Mouse (Mus musculus): Measurements from ENCODE around the gene Llgl2. TPM values are rescaled to one million over a fixed set of nuclear protein-coding genes. Genes with fewer than 3 reads are reported as not detected.

Gene Llgl2
- polyA plus RNA-seq, 1 experiment = 268 TPM

DNA sequence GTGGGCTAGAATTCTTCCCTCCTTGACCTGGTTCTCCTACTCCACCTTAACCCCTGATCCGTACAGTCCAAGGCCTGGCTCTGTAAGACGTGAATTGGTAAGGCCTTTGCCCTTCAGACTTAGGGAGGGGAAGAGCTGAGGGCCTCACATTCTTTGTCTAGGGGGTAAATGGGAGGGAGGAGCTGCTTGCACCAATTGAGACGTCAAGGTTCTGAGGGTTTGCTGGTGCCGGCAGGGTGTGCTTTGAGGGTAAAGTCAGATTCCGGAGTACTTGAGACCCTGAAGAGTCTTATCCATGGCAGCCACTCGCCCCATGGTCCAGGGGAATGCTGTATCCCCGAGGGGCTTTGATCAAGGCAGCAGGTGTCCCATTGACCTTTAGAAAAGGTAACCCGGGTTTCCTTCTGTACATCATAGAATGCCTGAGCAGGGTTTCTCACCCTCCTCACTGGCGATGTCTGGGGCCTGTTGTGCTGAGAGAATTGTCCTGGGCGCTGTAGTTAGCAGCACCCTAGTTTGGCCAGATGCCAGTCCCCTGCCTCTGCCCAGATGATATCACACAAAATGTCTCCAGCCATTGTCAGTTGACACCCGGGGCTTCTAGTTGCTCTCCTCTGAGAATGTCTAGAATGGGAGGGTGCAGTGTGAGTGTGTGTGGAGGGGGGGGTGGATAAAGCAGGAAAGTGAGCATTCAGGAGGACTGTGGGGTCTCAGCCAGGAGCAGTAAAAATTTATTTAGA lies 13.0 kb downstream of the Llgl2 start:
- 29% methylated on average over 11 of the region's 11 CpGs for WGBS
- Histone ChIP-seq H3K4me1 (ENCODE audit: control insufficient read depth, insufficient read depth, insufficient read length, low read length) (peaks cover 72% of the 10 kb centered on the region), H3K27me3 (ENCODE audit: control insufficient read depth, insufficient read depth, low read length) (no peaks in the 10 kb centered on the region), H3K27ac (ENCODE audit: insufficient read depth, low read depth, low read length) (peak overlapping the region; percentile 70), H3K36me3 (ENCODE audit: control insufficient read depth, insufficient read depth, low read length) (peaks cover 15% of the 10 kb centered on the region; the same call in 1 of the 2 replicates), H3K4me3 (ENCODE audit: low read depth, low read length) (no peak overlapping the region)
- no peak for TF ChIP-seq CTCF (IDR thresholded peaks at IDR 0.05; ENCODE audit: extremely low read depth, insufficient read length, insufficient replicate concordance, low read depth, low read length)
- TF ChIP-seq POLR2A (IDR thresholded peaks at IDR 0.05; ENCODE audit: low read depth, low read length) = no peak

DNA sequence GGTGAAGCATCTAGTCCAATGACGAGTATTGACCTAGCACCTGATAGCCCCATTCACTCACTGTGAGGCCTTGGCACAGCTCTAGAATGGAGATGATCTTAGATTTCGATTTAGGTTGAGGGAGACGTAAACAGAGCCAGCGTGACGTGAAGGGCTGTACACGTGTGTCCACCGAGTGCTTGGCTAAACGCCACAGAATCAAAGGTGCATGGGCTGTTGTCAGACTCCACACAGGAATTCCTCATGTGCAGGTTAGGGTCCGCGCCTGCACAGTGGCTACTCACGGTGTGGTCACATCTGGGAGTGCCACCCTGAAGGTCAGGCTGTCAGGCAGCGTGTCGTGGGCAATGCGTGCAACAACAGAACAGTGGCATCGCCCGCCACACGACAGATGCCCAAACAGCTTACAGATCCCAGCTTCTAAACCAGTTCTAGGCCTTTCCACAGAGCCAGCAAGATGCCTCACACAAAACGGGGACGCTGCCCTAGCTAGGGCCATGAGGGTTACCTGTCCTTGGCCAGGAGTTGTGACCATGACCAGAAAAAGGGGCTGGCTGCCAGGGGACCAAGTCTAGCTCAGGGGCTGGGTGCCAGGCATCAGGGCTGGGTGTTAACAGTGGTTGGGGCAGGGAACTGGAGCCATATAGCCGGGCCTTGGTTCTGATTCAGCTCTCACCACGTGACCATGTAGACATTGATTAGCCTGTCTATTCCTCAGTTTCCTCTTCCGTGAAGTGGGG lies 13.9 kb downstream of the Llgl2 start:
- Histone ChIP-seq H3K27ac (ENCODE audit: insufficient read depth, low read depth, low read length) (no peak overlapping the region), H3K4me1 (ENCODE audit: control insufficient read depth, insufficient read depth, insufficient read length, low read length) (peaks cover 72% of the 10 kb centered on the region), H3K4me3 (ENCODE audit: low read depth, low read length) (no peak overlapping the region), H3K27me3 (ENCODE audit: control insufficient read depth, insufficient read depth, low read length) (no peaks in the 10 kb centered on the region), H3K36me3 (ENCODE audit: control insufficient read depth, insufficient read depth, low read length) (peaks cover 15% of the 10 kb centered on the region; the same call in 1 of the 2 replicates)
- whole genome bisulfite sequencing = 66% methylated on average over 22 of the region's 22 CpGs
- no peak for TF ChIP-seq POLR2A (IDR thresholded peaks at IDR 0.05; ENCODE audit: low read depth, low read length)
- no peak for TF ChIP-seq CTCF (IDR thresholded peaks at IDR 0.05; ENCODE audit: extremely low read depth, insufficient read length, insufficient replicate concordance, low read depth, low read length)

DNA sequence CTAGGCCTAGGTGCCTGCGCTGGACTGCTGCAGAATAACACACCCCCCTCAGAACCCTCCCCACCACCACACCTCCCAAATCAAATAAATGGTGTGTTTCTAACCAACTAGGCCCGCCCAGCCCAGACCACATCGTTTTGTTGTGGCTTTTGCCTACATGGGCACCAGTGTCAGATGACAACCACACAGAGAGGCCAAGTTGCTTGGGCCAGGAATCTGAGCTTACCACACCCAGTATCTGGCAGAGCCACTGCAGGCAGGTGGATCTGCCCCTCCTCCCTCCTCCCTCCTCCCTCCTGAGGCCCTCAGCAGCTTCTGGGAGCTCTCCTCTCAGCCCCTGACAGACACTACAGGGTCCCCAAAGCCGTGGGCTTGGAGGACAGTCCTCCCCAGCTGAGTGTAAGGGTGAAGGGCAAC lies 15.1 kb downstream of the Llgl2 start:
- H3K4me1 ChIP-seq (ENCODE audit: control insufficient read depth, insufficient read depth, insufficient read length, low read length) = peaks cover 70% of the 10 kb centered on the region
- H3K4me3 ChIP-seq (ENCODE audit: low read depth, low read length) = no peak overlapping the region
- TF ChIP-seq CTCF (IDR thresholded peaks at IDR 0.05; ENCODE audit: extremely low read depth, insufficient read length, insufficient replicate concordance, low read depth, low read length) (no peak), POLR2A (IDR thresholded peaks at IDR 0.05; ENCODE audit: low read depth, low read length) (no peak)
- H3K27me3 ChIP-seq (ENCODE audit: control insufficient read depth, insufficient read depth, low read length) = no peaks in the 10 kb centered on the region
- peaks cover 21% of the 10 kb centered on the region for H3K36me3 ChIP-seq (ENCODE audit: control insufficient read depth, insufficient read depth, low read length)
- peak overlapping the region; percentile 48 for H3K27ac ChIP-seq (ENCODE audit: insufficient read depth, low read depth, low read length)
- WGBS = 21% methylated on average over 4 of the region's 4 CpGs

DNA sequence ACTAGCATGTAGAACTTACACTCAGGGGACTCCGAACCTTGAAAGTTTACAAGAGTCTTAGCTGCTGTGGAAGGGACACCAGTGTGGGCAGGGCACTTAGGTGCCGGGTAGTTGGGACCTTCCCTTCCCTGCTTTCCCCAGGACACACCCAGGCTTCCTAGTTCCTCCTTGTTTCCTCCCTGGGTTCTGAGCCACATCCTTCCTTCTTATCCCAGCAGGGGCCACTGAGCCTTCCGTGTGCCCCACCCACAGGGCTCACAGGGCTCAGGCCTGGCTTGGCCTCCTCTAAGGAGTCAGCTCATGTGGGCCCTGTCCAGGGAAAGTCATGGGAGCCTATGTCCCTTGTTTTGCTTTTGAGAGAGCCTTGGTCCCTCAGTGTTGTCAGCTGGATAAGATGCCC lies 15.9 kb downstream of the Llgl2 start:
- H3K27ac ChIP-seq (ENCODE audit: insufficient read depth, low read depth, low read length) = peak overlapping the region; percentile 48
- H3K4me1 ChIP-seq (ENCODE audit: control insufficient read depth, insufficient read depth, insufficient read length, low read length) = peaks cover 72% of the 10 kb centered on the region
- WGBS = 19% methylated on average over 3 of the region's 3 CpGs
- H3K27me3 ChIP-seq (ENCODE audit: control insufficient read depth, insufficient read depth, low read length) = no peaks in the 10 kb centered on the region
- no peak overlapping the region for H3K4me3 ChIP-seq (ENCODE audit: low read depth, low read length)
- H3K36me3 ChIP-seq (ENCODE audit: control insufficient read depth, insufficient read depth, low read length) = peaks cover 21% of the 10 kb centered on the region
- TF ChIP-seq CTCF (IDR thresholded peaks at IDR 0.05; ENCODE audit: extremely low read depth, insufficient read length, insufficient replicate concordance, low read depth, low read length) (no peak), POLR2A (IDR thresholded peaks at IDR 0.05; ENCODE audit: low read depth, low read length) (no peak)

DNA sequence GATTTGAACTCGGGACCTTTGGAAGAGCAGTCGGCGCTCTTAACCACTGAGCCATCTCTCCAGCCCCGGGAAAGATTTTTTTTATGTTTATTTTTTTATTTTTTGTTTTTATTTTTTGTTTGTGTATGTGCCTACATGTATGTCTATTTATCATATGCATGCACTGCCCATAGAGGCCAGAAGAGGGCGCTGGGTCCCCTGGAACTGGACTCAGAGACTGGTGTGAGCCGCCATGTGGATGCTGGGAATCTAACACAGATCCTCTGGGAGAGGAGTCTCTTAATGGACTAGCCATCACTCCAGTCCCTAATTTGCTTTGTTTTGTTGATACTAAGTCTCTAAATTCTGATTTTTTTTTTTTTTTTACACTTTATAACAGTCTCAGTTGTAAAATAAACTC lies 17.2 kb downstream of the Llgl2 start:
- no peak overlapping the region for H3K27ac ChIP-seq (ENCODE audit: insufficient read depth, low read depth, low read length)
- peaks cover 66% of the 10 kb centered on the region for H3K4me1 ChIP-seq (ENCODE audit: control insufficient read depth, insufficient read depth, insufficient read length, low read length)
- no peak overlapping the region for H3K4me3 ChIP-seq (ENCODE audit: low read depth, low read length)
- WGBS = 88% methylated on average over 6 of the region's 6 CpGs
- TF ChIP-seq CTCF (IDR thresholded peaks at IDR 0.05; ENCODE audit: extremely low read depth, insufficient read length, insufficient replicate concordance, low read depth, low read length) = peak; percentile 44; the same call in 1 of the 2 replicates
- no peak for TF ChIP-seq POLR2A (IDR thresholded peaks at IDR 0.05; ENCODE audit: low read depth, low read length)
- peaks cover 29% of the 10 kb centered on the region for H3K36me3 ChIP-seq (ENCODE audit: control insufficient read depth, insufficient read depth, low read length)
- no peaks in the 10 kb centered on the region for H3K27me3 ChIP-seq (ENCODE audit: control insufficient read depth, insufficient read depth, low read length)

DNA sequence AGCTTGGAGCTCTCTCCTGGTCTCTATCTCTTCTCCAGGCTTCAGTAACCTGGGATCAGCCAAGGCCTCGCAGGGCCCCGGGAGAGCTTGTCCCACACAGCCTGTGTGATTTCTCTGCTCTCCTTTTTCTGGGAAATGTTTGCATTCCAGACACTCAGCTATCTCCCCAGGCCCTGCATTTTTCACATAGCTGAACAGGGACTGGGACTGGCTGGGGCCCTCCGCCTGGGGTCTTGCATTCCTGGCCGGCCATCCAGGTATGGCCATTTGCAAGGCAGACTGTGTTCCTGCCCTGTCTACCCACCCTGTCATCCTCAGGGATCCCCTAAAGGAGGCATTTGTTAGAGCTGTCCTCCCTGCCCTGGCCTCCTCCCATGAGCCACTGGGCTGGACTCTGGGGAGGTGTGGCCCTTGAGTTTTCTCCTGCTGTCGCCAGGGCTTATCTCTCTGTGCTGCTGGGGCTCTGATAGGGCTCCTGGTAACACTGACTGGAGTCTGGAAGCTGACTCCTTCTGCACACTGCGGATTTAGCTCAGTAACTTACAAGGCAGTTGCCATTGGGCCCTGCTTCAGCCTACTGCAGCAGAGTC lies 18.2 kb downstream of the Llgl2 start:
- Histone ChIP-seq H3K27me3 (ENCODE audit: control insufficient read depth, insufficient read depth, low read length) (no peaks in the 10 kb centered on the region), H3K4me1 (ENCODE audit: control insufficient read depth, insufficient read depth, insufficient read length, low read length) (peaks cover 56% of the 10 kb centered on the region), H3K27ac (ENCODE audit: insufficient read depth, low read depth, low read length) (peak overlapping the region; percentile 86), H3K4me3 (ENCODE audit: low read depth, low read length) (peak overlapping the region; percentile 15; the same call in 1 of the 2 replicates), H3K36me3 (ENCODE audit: control insufficient read depth, insufficient read depth, low read length) (peaks cover 38% of the 10 kb centered on the region)
- WGBS = 21% methylated on average over 6 of the region's 6 CpGs
- TF ChIP-seq CTCF (IDR thresholded peaks at IDR 0.05; ENCODE audit: extremely low read depth, insufficient read length, insufficient replicate concordance, low read depth, low read length) (no peak), POLR2A (IDR thresholded peaks at IDR 0.05; ENCODE audit: low read depth, low read length) (no peak; the same call in 1 of the 2 replicates)
